Mouse (Mus musculus): ENCODE measurements around the gene Sae1. TPM values are rescaled to one million over a fixed set of nuclear protein-coding genes. Genes with fewer than 3 reads are reported as not detected.

The Sae1 gene
- polyA plus RNA-seq, 1 experiment from 2014 or later = 434 TPM

GRCm38 (mm10) chr7:16420493-16421118, 33.0 kb upstream of the Sae1 start:
- Histone ChIP-seq H3K9ac (ENCODE audit: low read length) (no peak overlapping the region), H3K4me2 (ENCODE audit: low read depth, severe bottlenecking) (no peak overlapping the region), H3K27ac (replicated peaks; ENCODE audit: low read depth, low read length) (no peak overlapping the region), H3K27me3 (ENCODE audit: control insufficient read depth, insufficient read depth, low read length) (no peaks in the 10 kb centered on the region), H3K36me3 (ENCODE audit: control insufficient read depth, insufficient read depth, low read length) (peaks cover 68% of the 10 kb centered on the region), H3K4me3 (ENCODE audit: low read depth, low read length) (no peak overlapping the region), H3K4me1 (ENCODE audit: control insufficient read depth, insufficient read depth, low read length) (no peaks in the 10 kb centered on the region), H3K9me3 (ENCODE audit: control insufficient read depth, low read length) (no peaks in the 10 kb centered on the region; the same call in 1 of the 2 replicates)
- ATAC-seq (ENCODE audit: insufficient number of reproducible peaks, low FRiP score, low TSS enrichment, low read depth) = no peak
- 93% methylated on average over 8 of the region's 8 CpGs for WGBS
- no peak for DNase-seq (ENCODE audit: low spot score)

- Histone ChIP-seq H3K36me3 (ENCODE audit: control insufficient read depth, insufficient read depth, low read length) (peaks cover 53% of the 10 kb centered on the region), H3K27me3 (ENCODE audit: control insufficient read depth, insufficient read depth, low read length) (no peaks in the 10 kb centered on the region), H3K9ac (ENCODE audit: low read length) (no peak overlapping the region), H3K9me3 (ENCODE audit: control insufficient read depth, low read length) (no peaks in the 10 kb centered on the region; the same call in 1 of the 2 replicates), H3K4me3 (ENCODE audit: low read depth, low read length) (no peak overlapping the region), H3K4me1 (ENCODE audit: control insufficient read depth, insufficient read depth, low read length) (no peaks in the 10 kb centered on the region), H3K27ac (replicated peaks; ENCODE audit: low read depth, low read length) (no peak overlapping the region), H3K4me2 (ENCODE audit: low read depth, severe bottlenecking) (no peak overlapping the region)
- ATAC-seq (ENCODE audit: insufficient number of reproducible peaks, low FRiP score, low TSS enrichment, low read depth) (no peak), DNase-seq (ENCODE audit: low spot score) (no peak)
- 86% methylated on average over 5 of the region's 5 CpGs for WGBS
Observed at GRCm38 (mm10) chr7:16418713-16419112, 31.1 kb upstream of the Sae1 start.

- Histone ChIP-seq H3K4me3 (ENCODE audit: low read depth, low read length) (no peak overlapping the region), H3K36me3 (ENCODE audit: control insufficient read depth, insufficient read depth, low read length) (peaks cover 51% of the 10 kb centered on the region)
- ATAC-seq (ENCODE audit: insufficient number of reproducible peaks, low FRiP score, low TSS enrichment, low read depth) = no peak
Observed at GRCm38 (mm10) chr7:16417141-16417771, 29.6 kb upstream of the Sae1 start.

GRCm38 (mm10) chr7:16415426-16415825, 27.8 kb upstream of the Sae1 start:
- WGBS = 90% methylated on average over 3 of the region's 3 CpGs
- no peak overlapping the region for H3K27ac ChIP-seq (replicated peaks; ENCODE audit: low read depth, low read length)

More at GRCm38 (mm10) chr7:16417141-16417771, 29.6 kb upstream of the Sae1 start:
- Histone ChIP-seq H3K4me1 (ENCODE audit: control insufficient read depth, insufficient read depth, low read length) (peaks cover 3% of the 10 kb centered on the region; the same call in 1 of the 2 replicates), H3K9me3 (ENCODE audit: control insufficient read depth, low read length) (no peaks in the 10 kb centered on the region; the same call in 1 of the 2 replicates), H3K4me2 (ENCODE audit: low read depth, severe bottlenecking) (no peak overlapping the region), H3K27me3 (ENCODE audit: control insufficient read depth, insufficient read depth, low read length) (no peaks in the 10 kb centered on the region), H3K9ac (ENCODE audit: low read length) (no peak overlapping the region), H3K27ac (replicated peaks; ENCODE audit: low read depth, low read length) (no peak overlapping the region)
- 93% methylated on average over 10 of the region's 10 CpGs for WGBS
- no peak for DNase-seq (ENCODE audit: low spot score)

GRCm38 (mm10) chr7:16412930-16413329, 25.3 kb upstream of the Sae1 start:
- Histone ChIP-seq H3K36me3 (ENCODE audit: control insufficient read depth, insufficient read depth, low read length) (peaks cover 18% of the 10 kb centered on the region; the same call in 1 of the 2 replicates), H3K4me3 (ENCODE audit: low read depth, low read length) (no peak overlapping the region), H3K9me3 (ENCODE audit: control insufficient read depth, low read length) (no peaks in the 10 kb centered on the region), H3K4me1 (ENCODE audit: control insufficient read depth, insufficient read depth, low read length) (peaks cover 3% of the 10 kb centered on the region; the same call in 1 of the 2 replicates), H3K9ac (ENCODE audit: low read length) (no peak overlapping the region), H3K27me3 (ENCODE audit: control insufficient read depth, insufficient read depth, low read length) (no peaks in the 10 kb centered on the region), H3K27ac (replicated peaks; ENCODE audit: low read depth, low read length) (no peak overlapping the region; the same call in 1 of the 2 replicates), H3K4me2 (ENCODE audit: low read depth, severe bottlenecking) (no peak overlapping the region)
- ATAC-seq (ENCODE audit: insufficient number of reproducible peaks, low FRiP score, low TSS enrichment, low read depth) = no peak
- 80% methylated on average over 2 of the region's 2 CpGs for WGBS
- DNase-seq (ENCODE audit: low spot score) = no peak

More at GRCm38 (mm10) chr7:16415426-16415825, 27.8 kb upstream of the Sae1 start:
- Histone ChIP-seq H3K27me3 (ENCODE audit: control insufficient read depth, insufficient read depth, low read length) (no peaks in the 10 kb centered on the region), H3K4me3 (ENCODE audit: low read depth, low read length) (no peak overlapping the region), H3K36me3 (ENCODE audit: control insufficient read depth, insufficient read depth, low read length) (peaks cover 33% of the 10 kb centered on the region; the same call in 1 of the 2 replicates), H3K4me2 (ENCODE audit: low read depth, severe bottlenecking) (no peak overlapping the region), H3K9me3 (ENCODE audit: control insufficient read depth, low read length) (no peaks in the 10 kb centered on the region), H3K4me1 (ENCODE audit: control insufficient read depth, insufficient read depth, low read length) (peaks cover 3% of the 10 kb centered on the region; the same call in 1 of the 2 replicates), H3K9ac (ENCODE audit: low read length) (no peak overlapping the region)
- ATAC-seq (ENCODE audit: insufficient number of reproducible peaks, low FRiP score, low TSS enrichment, low read depth) (no peak), DNase-seq (ENCODE audit: low spot score) (no peak)

GRCm38 (mm10) chr7:16412220-16412896, 24.8 kb upstream of the Sae1 start:
- no peak for DNase-seq (ENCODE audit: low spot score)
- no peak overlapping the region for H3K4me2 ChIP-seq (ENCODE audit: low read depth, severe bottlenecking)
- H3K27me3 ChIP-seq (ENCODE audit: control insufficient read depth, insufficient read depth, low read length) = no peaks in the 10 kb centered on the region
- no peak for ATAC-seq (ENCODE audit: insufficient number of reproducible peaks, low FRiP score, low TSS enrichment, low read depth)
- no peak overlapping the region for H3K4me3 ChIP-seq (ENCODE audit: low read depth, low read length)
- H3K36me3 ChIP-seq (ENCODE audit: control insufficient read depth, insufficient read depth, low read length) = peaks cover 15% of the 10 kb centered on the region; the same call in 1 of the 2 replicates
- WGBS = 92% methylated on average over 8 of the region's 8 CpGs
- no peak overlapping the region for H3K27ac ChIP-seq (replicated peaks; ENCODE audit: low read depth, low read length)
- no peaks in the 10 kb centered on the region for H3K9me3 ChIP-seq (ENCODE audit: control insufficient read depth, low read length)
- peaks cover 3% of the 10 kb centered on the region; the same call in 1 of the 2 replicates for H3K4me1 ChIP-seq (ENCODE audit: control insufficient read depth, insufficient read depth, low read length)
- H3K9ac ChIP-seq (ENCODE audit: low read length) = no peak overlapping the region

GRCm38 (mm10) chr7:16411100-16411499, 23.5 kb upstream of the Sae1 start:
- Histone ChIP-seq H3K9ac (ENCODE audit: low read length) (no peak overlapping the region), H3K27me3 (ENCODE audit: control insufficient read depth, insufficient read depth, low read length) (no peaks in the 10 kb centered on the region), H3K9me3 (ENCODE audit: control insufficient read depth, low read length) (no peaks in the 10 kb centered on the region), H3K4me2 (ENCODE audit: low read depth, severe bottlenecking) (no peak overlapping the region), H3K4me3 (ENCODE audit: low read depth, low read length) (no peak overlapping the region), H3K36me3 (ENCODE audit: control insufficient read depth, insufficient read depth, low read length) (peaks cover 4% of the 10 kb centered on the region; the same call in 1 of the 2 replicates), H3K4me1 (ENCODE audit: control insufficient read depth, insufficient read depth, low read length) (peaks cover 3% of the 10 kb centered on the region; the same call in 1 of the 2 replicates), H3K27ac (replicated peaks; ENCODE audit: low read depth, low read length) (no peak overlapping the region)
- DNase-seq (ENCODE audit: low spot score) = no peak
- 95% methylated on average over 5 of the region's 5 CpGs for WGBS
- no peak for ATAC-seq (ENCODE audit: insufficient number of reproducible peaks, low FRiP score, low TSS enrichment, low read depth)

GRCm38 (mm10) chr7:16406978-16407377, 19.4 kb upstream of the Sae1 start:
- Histone ChIP-seq H3K36me3 (ENCODE audit: control insufficient read depth, insufficient read depth, low read length) (no peaks in the 10 kb centered on the region), H3K4me1 (ENCODE audit: control insufficient read depth, insufficient read depth, low read length) (peaks cover 6% of the 10 kb centered on the region; the same call in 1 of the 2 replicates), H3K27me3 (ENCODE audit: control insufficient read depth, insufficient read depth, low read length) (no peaks in the 10 kb centered on the region), H3K27ac (replicated peaks; ENCODE audit: low read depth, low read length) (no peak overlapping the region), H3K4me2 (ENCODE audit: low read depth, severe bottlenecking) (no peak overlapping the region), H3K4me3 (ENCODE audit: low read depth, low read length) (no peak overlapping the region), H3K9ac (ENCODE audit: low read length) (no peak overlapping the region), H3K9me3 (ENCODE audit: control insufficient read depth, low read length) (no peaks in the 10 kb centered on the region)
- DNase-seq (ENCODE audit: low spot score) = no peak
- ATAC-seq (ENCODE audit: insufficient number of reproducible peaks, low FRiP score, low TSS enrichment, low read depth) = no peak
- 97% methylated on average over 3 of the region's 3 CpGs for WGBS

Measured in limb, embryonic 11.5 days (tissue).